In genomic region chr7:130005406-130005805, GRCm38 (mm10) we compare ENCODE assay signal across 22 mouse cellular contexts.
DNase-seq lines count a peak whose midpoint lies in the region; ATAC-seq and TF ChIP-seq lines count a peak whose summit lies in the region.
"Had no signal": no experiment of that assay in that cellular context is flagged by ENCODE, and none has a peak within 500 bp of the region (broad histone marks: within the 10 kb centered on the region; RNA-seq: fewer than 3 reads in every experiment).

No protein-coding gene starts in this region.

- no peak for DNase-seq in heart, adult 2 months
- no peak for DNase-seq in midbrain, embryonic 10.5 days (ENCODE audit: low spot score)
- no peak for DNase-seq in spleen, adult 12 weeks (ENCODE audit: low spot score)
- DNase-seq in cerebellum, postnatal 10 days, result no peak
- DNase-seq: adrenal gland, postnatal 10 days; B cell, adult 2 months; cerebellum, adult 11-12 months; cerebellum, postnatal 36 days; gastrocnemius, postnatal 25 days; lung, postnatal 14 days; right cerebral cortex, postnatal 25 days; thymus, adult 18-20 months had no signal

- no peak overlapping the region for H3K4me3 ChIP-seq in heart, embryonic 16.5 days (ENCODE audit: low read length)
- H3K4me3 ChIP-seq in heart, adult 2 months, result no peak overlapping the region
- no peak overlapping the region for H3K4me3 ChIP-seq in midbrain, embryonic 10.5 days
- no peak overlapping the region for H3K4me3 ChIP-seq in midbrain, embryonic 13.5 days (replicated peaks)
- H3K4me3 ChIP-seq in limb, embryonic 12.5 days (replicated peaks), result no peak overlapping the region
- H3K4me3 ChIP-seq: heart, embryonic 15.5 days; hindbrain, embryonic 12.5 days; layer of hippocampus, adult 2 months; neural tube, embryonic 13.5 days had no signal

- no peaks in the 10 kb centered on the region for H3K9me3 ChIP-seq in heart, embryonic 16.5 days (replicated peaks; ENCODE audit: control insufficient read depth, low read length)
- H3K9me3 ChIP-seq in midbrain, embryonic 10.5 days (replicated peaks), result no peaks in the 10 kb centered on the region
- no peaks in the 10 kb centered on the region for H3K9me3 ChIP-seq in midbrain, embryonic 13.5 days
- H3K9me3 ChIP-seq in limb, embryonic 12.5 days, result no peaks in the 10 kb centered on the region
- H3K9me3 ChIP-seq: heart, embryonic 15.5 days; hindbrain, embryonic 12.5 days; neural tube, embryonic 13.5 days had no signal

- ATAC-seq in heart, embryonic 16.5 days (replicated peaks; ENCODE audit: extremely low read depth, insufficient read depth, low FRiP score), result no peak
- no peak for ATAC-seq in midbrain, embryonic 13.5 days
- ATAC-seq in limb, embryonic 12.5 days (ENCODE audit: insufficient number of reproducible peaks, insufficient read depth, low FRiP score, low TSS enrichment, low read depth), result no peak
- ATAC-seq: inflammation-experienced regulatory T-cells, adult 6 months had no signal

- no peak overlapping the region for H3K4me2 ChIP-seq in heart, embryonic 16.5 days (ENCODE audit: low read depth, low read length)
- H3K4me2 ChIP-seq in midbrain, embryonic 13.5 days (replicated peaks), result no peak overlapping the region
- H3K4me2 ChIP-seq in limb, embryonic 12.5 days, result no peak overlapping the region
- H3K4me2 ChIP-seq: heart, embryonic 15.5 days; hindbrain, embryonic 12.5 days; liver, embryonic 11.5 days; neural tube, embryonic 13.5 days had no signal

- H3K9ac ChIP-seq in heart, embryonic 16.5 days (ENCODE audit: low read length), result no peak overlapping the region
- H3K9ac ChIP-seq in heart, adult 2 months (ENCODE audit: low read depth, low read length), result no peak overlapping the region
- no peak overlapping the region for H3K9ac ChIP-seq in midbrain, embryonic 13.5 days (replicated peaks)
- no peak overlapping the region for H3K9ac ChIP-seq in limb, embryonic 12.5 days (replicated peaks)
- H3K9ac ChIP-seq: heart, embryonic 15.5 days; hindbrain, embryonic 12.5 days; neural tube, embryonic 13.5 days had no signal

- H3K27ac ChIP-seq in heart, embryonic 16.5 days (ENCODE audit: low read length), result peak overlapping the region; percentile 30; the same call in 1 of the 2 replicates
- H3K27ac ChIP-seq in heart, adult 2 months, result no peak overlapping the region
- H3K27ac ChIP-seq in midbrain, embryonic 10.5 days (replicated peaks), result 0 out of 2 replicates have a peak overlapping the region, but pooled peaks have one; percentile 23
- no peak overlapping the region for H3K27ac ChIP-seq in midbrain, embryonic 13.5 days
- peak overlapping the region; percentile 85 for H3K27ac ChIP-seq in limb, embryonic 12.5 days
- H3K27ac ChIP-seq: heart, embryonic 15.5 days; hindbrain, embryonic 12.5 days; kidney, postnatal 0 days; layer of hippocampus, adult 2 months; neural tube, embryonic 13.5 days had no signal

- no peak for TF ChIP-seq POLR2A in heart, adult 2 months (IDR thresholded peaks at IDR 0.05; ENCODE audit: insufficient read depth, low read depth, low read length)

- intact Hi-C loops in heart, adult 2 months (cut with DNase I), result no loop called here

- no peak for TF ChIP-seq EP300 in heart, adult 2 months (IDR thresholded peaks at IDR 0.05; ENCODE audit: insufficient read depth, low read depth, low read length)

- H3K27me3 ChIP-seq in heart, embryonic 16.5 days (ENCODE audit: control insufficient read depth, insufficient read depth, low read length), result no peaks in the 10 kb centered on the region
- no peaks in the 10 kb centered on the region for H3K27me3 ChIP-seq in heart, adult 2 months (ENCODE audit: control insufficient read depth, insufficient read depth, low read length)
- peaks cover 8% of the 10 kb centered on the region; the same call in 1 of the 2 replicates for H3K27me3 ChIP-seq in midbrain, embryonic 10.5 days (ENCODE audit: low read depth, poor library complexity, severe bottlenecking)
- H3K27me3 ChIP-seq in midbrain, embryonic 13.5 days, result peaks cover 14% of the 10 kb centered on the region
- H3K27me3 ChIP-seq in limb, embryonic 12.5 days, result no peaks in the 10 kb centered on the region; the same call in 1 of the 2 replicates
- H3K27me3 ChIP-seq: heart, embryonic 15.5 days had no signal

- no peaks in the 10 kb centered on the region for H3K36me3 ChIP-seq in heart, embryonic 16.5 days (ENCODE audit: control insufficient read depth, insufficient read depth)
- H3K36me3 ChIP-seq in heart, adult 2 months (ENCODE audit: control insufficient read depth, insufficient read depth, low read length), result no peaks in the 10 kb centered on the region
- no peaks in the 10 kb centered on the region for H3K36me3 ChIP-seq in midbrain, embryonic 10.5 days
- no peaks in the 10 kb centered on the region for H3K36me3 ChIP-seq in midbrain, embryonic 13.5 days
- H3K36me3 ChIP-seq in limb, embryonic 12.5 days, result no peaks in the 10 kb centered on the region
- H3K36me3 ChIP-seq: heart, embryonic 15.5 days; hindbrain, embryonic 12.5 days; neural tube, embryonic 13.5 days had no signal

- peaks cover 5% of the 10 kb centered on the region; the same call in 1 of the 2 replicates for H3K4me1 ChIP-seq in heart, embryonic 16.5 days (ENCODE audit: control insufficient read depth, insufficient read depth, low read length)
- H3K4me1 ChIP-seq in heart, adult 2 months (ENCODE audit: control insufficient read depth, insufficient read depth, low read length), result no peaks in the 10 kb centered on the region
- H3K4me1 ChIP-seq in midbrain, embryonic 10.5 days, result peaks cover 61% of the 10 kb centered on the region
- peaks cover 26% of the 10 kb centered on the region for H3K4me1 ChIP-seq in midbrain, embryonic 13.5 days (replicated peaks)
- H3K4me1 ChIP-seq in limb, embryonic 12.5 days (replicated peaks), result peaks cover 54% of the 10 kb centered on the region

- H3K79me2 ChIP-seq in heart, adult 2 months (replicated peaks; ENCODE audit: control insufficient read depth, insufficient read depth, low read length), result no peaks in the 10 kb centered on the region

- 40% methylated on average over 10 of the region's 10 CpGs for WGBS in heart, embryonic 16.5 days
- 60% methylated on average over 10 of the region's 10 CpGs for WGBS in heart, adult 2 months
- 46% methylated on average over 10 of the region's 10 CpGs for WGBS in midbrain, embryonic 10.5 days
- WGBS in midbrain, embryonic 13.5 days, result 31% methylated on average over 10 of the region's 10 CpGs
- WGBS in limb, embryonic 12.5 days, result 54% methylated on average over 10 of the region's 10 CpGs

- no peak for TF ChIP-seq CTCF in heart, adult 2 months (IDR thresholded peaks at IDR 0.05)

Comparison
In these comparisons a context has a peak if more than half of its experiments do, and no peak if none do; other contexts are left out.
1. H3K27ac ChIP-seq: peak in heart, embryonic 16.5 days (single experiment), midbrain, embryonic 10.5 days (single experiment) and limb, embryonic 12.5 days (single experiment); none in heart, adult 2 months (single experiment) and midbrain, embryonic 13.5 days (single experiment).